Mouse (Mus musculus) layer of hippocampus, adult 18-20 months (tissue): ENCODE data around the gene AI481877. TPM values are rescaled to one million over a fixed set of nuclear protein-coding genes. Genes with fewer than 3 reads are reported as not detected.
A peak's percentile ranks its signal among the peaks of the same experiment; 100 is the strongest.

Experiments
- DNase-seq, 2 experiments: peaks; one replicate each; pipeline ENCODE4 v3.0.0; 2022; ENCODE audit warnings: low spot score in 2 of 2
- total RNA-seq, 2 experiments: library from RNA; stranded (reverse); gene quantifications; 2 replicates each; pipeline ENCODE4 v1.2.3; 2021

Gene AI481877
- total RNA-seq, 2 experiments from 2014 or later = not detected

- DNase-seq = peak; percentile 51 to 74
These were observed 103.6 kb downstream of the AI481877 start, which contains the start of gene Gng10 for GRCm38 (mm10) chr4:59034918-59035785. Gene Gng10 (plus strand): TSS chr4:59035088.

- DNase-seq = no peak
These were observed 104.4 kb downstream of the AI481877 start for GRCm38 (mm10) chr4:59034325-59034917.

- DNase-seq = no peak
These were observed 121.9 kb downstream of the AI481877 start for GRCm38 (mm10) chr4:59016922-59017321.

GRCm38 (mm10) chr4:59015181-59015580 is 123.6 kb downstream of the AI481877 start:
- no peak for DNase-seq

- DNase-seq = no peak
These were observed 127.3 kb downstream of the AI481877 start for GRCm38 (mm10) chr4:59011446-59011845.

GRCm38 (mm10) chr4:59009696-59010095 is 129.1 kb downstream of the AI481877 start:
- DNase-seq = no peak

- no peak for DNase-seq
These were observed 129.6 kb downstream of the AI481877 start for GRCm38 (mm10) chr4:59009186-59009585.

GRCm38 (mm10) chr4:59007974-59008373 is 130.8 kb downstream of the AI481877 start:
- no peak for DNase-seq

- no peak for DNase-seq
These were observed 131.8 kb downstream of the AI481877 start for GRCm38 (mm10) chr4:59007016-59007415.

- DNase-seq = no peak
These were observed 132.6 kb downstream of the AI481877 start for GRCm38 (mm10) chr4:59006211-59006610.

GRCm38 (mm10) chr4:59003806-59004200 is 135.0 kb downstream of the AI481877 start:
- no peak for DNase-seq

- peak; percentile 89 to 92 for DNase-seq
These were observed 135.6 kb downstream of the AI481877 start, which contains the start of gene Gm20503 for GRCm38 (mm10) chr4:59002948-59003805. Gene Gm20503 (plus strand): TSS chr4:59003210.

- DNase-seq = no peak
These were observed 138.2 kb downstream of the AI481877 start for GRCm38 (mm10) chr4:59000614-59001013.

- peak; percentile 58 to 89 for DNase-seq
These were observed 139.1 kb downstream of the AI481877 start for GRCm38 (mm10) chr4:58999686-59000085.

GRCm38 (mm10) chr4:58998688-58999087 is 140.1 kb downstream of the AI481877 start:
- DNase-seq = no peak

- DNase-seq = no peak
These were observed 141.7 kb downstream of the AI481877 start for GRCm38 (mm10) chr4:58997081-58997480.

- DNase-seq = no peak
These were observed 143.5 kb downstream of the AI481877 start for GRCm38 (mm10) chr4:58995251-58995693.

- no peak for DNase-seq
These were observed 144.0 kb downstream of the AI481877 start, which contains the start of gene Dnajc25 for GRCm38 (mm10) chr4:58994762-58995161. Gene Dnajc25 (plus strand): TSS chr4:58995062.
